Mouse (Mus musculus) liver, postnatal 0 days (tissue): ENCODE measurements around the gene Ranbp10. TPM values are rescaled to one million over a fixed set of nuclear protein-coding genes. Genes with fewer than 3 reads are reported as not detected.

Experiments used
- ATAC-seq: fragments of 200-750 bp; cut with Nextera tagmentation; 2 replicates; pipeline ENCODE4 v1.8.0; 2017; ENCODE audit warnings: mild to moderate bottlenecking, moderate library complexity
- DNase-seq: peaks from one replicate; pipeline ENCODE4 v3.0.0-alpha.2; 2016
- H3K27ac ChIP-seq: fragments of 300-500 bp; sonication (generic); 2 replicates; pipeline ENCODE4 v1.5.1; 2014; ENCODE audit warnings: antibody characterized with exemption, moderate library complexity, mild to moderate bottlenecking, low read depth
- H3K27me3 ChIP-seq: fragments of 300-500 bp; sonication (generic); 2 replicates; pipeline ENCODE4 v1.6.1; 2014; ENCODE audit warnings: low read length, control low read depth, mixed read lengths; ENCODE audit not compliant: insufficient read depth
- H3K36me3 ChIP-seq: fragments of 300-500 bp; sonication (generic); replicated peaks from 2 replicates; pipeline ENCODE4 v1.6.1; 2014; ENCODE audit warnings: mild to moderate bottlenecking, control low read depth, low read length, moderate library complexity, mixed read lengths; ENCODE audit not compliant: insufficient read depth
- H3K4me1 ChIP-seq: fragments of 300-500 bp; sonication (generic); 2 replicates; pipeline ENCODE4 v1.6.1; 2014; ENCODE audit warnings: antibody characterized with exemption, mild to moderate bottlenecking, control low read depth; ENCODE audit not compliant: insufficient read depth
- H3K4me2 ChIP-seq: fragments of 300-500 bp; sonication (generic); 2 replicates; pipeline ENCODE4 v1.6.1; 2014; ENCODE audit warnings: low read depth, mild to moderate bottlenecking, low read length, moderate library complexity, mixed read lengths
- H3K4me3 ChIP-seq: fragments of 300-500 bp; sonication (generic); 2 replicates; pipeline ENCODE4 v1.5.1; 2014; ENCODE audit warnings: low read depth, low read length
- H3K9ac ChIP-seq: fragments of 300-500 bp; sonication (generic); replicated peaks from 2 replicates; pipeline ENCODE4 v1.6.1; 2014; ENCODE audit warnings: mild to moderate bottlenecking, moderate library complexity
- H3K9me3 ChIP-seq: fragments of 300-500 bp; sonication (generic); 2 replicates; pipeline ENCODE4 v1.6.1; 2016; ENCODE audit warnings: mild to moderate bottlenecking, control low read depth, low read length, mixed read lengths
- CTCF ChIP-seq: sonication (generic); IDR thresholded peaks from 2 replicates; pipeline ENCODE4 v1.5.1; 2016; ENCODE audit warnings: antibody characterized with exemption, low read depth
- EP300 ChIP-seq: IDR thresholded peaks from 2 replicates; pipeline ENCODE4 v1.6.1; 2016; ENCODE audit warnings: antibody characterized with exemption, low read depth, mild to moderate bottlenecking
- WGBS: fragments of 180-500 bp; shearing (Covaris S2); extraction: QIAGEN DNeasy Blood & Tissue Kit; methylation state at CpG from one replicate; pipeline ENCODE4 v1.1.7; 2014; ENCODE audit not compliant: insufficient replicate concordance; 5-methylcytosine and 5-hydroxymethylcytosine counted together
- polyA plus RNA-seq: library from polyadenylated mRNA; unstranded; fragments of >200 nt; fragmentation: Nextera tagmentation; extraction: Ambion mirVana; gene quantifications from 2 replicates; pipeline ENCODE4 v1.2.1, GENCODE M21; 2015

Gene Ranbp10
- polyA plus RNA-seq, 1 experiment from 2014 or later = 20.9 TPM

DNA sequence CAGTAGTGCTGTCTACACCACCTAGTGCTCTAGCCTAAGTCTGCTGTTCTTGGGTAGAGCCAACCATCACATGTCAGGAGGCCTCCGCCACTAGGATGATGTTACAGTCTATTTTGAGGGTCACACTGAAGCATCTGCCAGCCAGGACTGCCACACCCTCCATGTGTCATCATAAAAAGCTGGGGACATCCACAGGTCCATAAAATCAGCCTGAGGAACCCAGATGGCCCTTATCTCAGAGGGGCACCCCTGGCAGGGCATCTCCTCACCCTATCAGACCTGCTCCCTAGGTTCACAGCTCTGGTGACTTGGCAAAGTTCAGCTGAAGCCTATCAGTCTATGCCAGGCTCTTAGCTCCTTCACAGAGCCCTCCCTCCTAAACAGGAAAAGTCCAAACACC is 6.2 kb downstream of the Ranbp10 start:
- peak; percentile 98 for ATAC-seq
- H3K4me2 ChIP-seq = peak overlapping the region; percentile 80
- no peaks in the 10 kb centered on the region for H3K27me3 ChIP-seq
- peak overlapping the region; percentile 60 for H3K9ac ChIP-seq
- peak; percentile 83 for DNase-seq
- H3K27ac ChIP-seq = peak overlapping the region; percentile 97
- peak; percentile 6; the same call in 1 of the 2 replicates for TF ChIP-seq CTCF
- TF ChIP-seq EP300 = peak; percentile 100
- 43% methylated on average over 1 of the region's 1 CpGs for WGBS
- H3K9me3 ChIP-seq = no peaks in the 10 kb centered on the region
- H3K36me3 ChIP-seq = peaks cover 65% of the 10 kb centered on the region
- 0 out of 2 replicates have a peak overlapping the region, but pooled peaks have one; percentile 18 for H3K4me3 ChIP-seq
- H3K4me1 ChIP-seq = peaks cover 40% of the 10 kb centered on the region

GRCm38 (mm10) chr8:105819659-105820058 is 7.5 kb downstream of the Ranbp10 start:
- no peak for TF ChIP-seq CTCF
- 0 out of 2 replicates have a peak, but pooled peaks have one; percentile 30 for TF ChIP-seq EP300
- H3K4me2 ChIP-seq = peak overlapping the region; percentile 42
- H3K36me3 ChIP-seq = peaks cover 62% of the 10 kb centered on the region
- peak overlapping the region; percentile 97 for H3K27ac ChIP-seq
- no peaks in the 10 kb centered on the region for H3K9me3 ChIP-seq
- ATAC-seq (no peak), DNase-seq (no peak)
- H3K9ac ChIP-seq = peak overlapping the region; percentile 60
- whole genome bisulfite sequencing = 75% methylated on average over 3 of the region's 3 CpGs
- no peaks in the 10 kb centered on the region for H3K27me3 ChIP-seq
- H3K4me3 ChIP-seq = peak overlapping the region; percentile 18; the same call in 1 of the 2 replicates
- H3K4me1 ChIP-seq = peaks cover 39% of the 10 kb centered on the region

DNA sequence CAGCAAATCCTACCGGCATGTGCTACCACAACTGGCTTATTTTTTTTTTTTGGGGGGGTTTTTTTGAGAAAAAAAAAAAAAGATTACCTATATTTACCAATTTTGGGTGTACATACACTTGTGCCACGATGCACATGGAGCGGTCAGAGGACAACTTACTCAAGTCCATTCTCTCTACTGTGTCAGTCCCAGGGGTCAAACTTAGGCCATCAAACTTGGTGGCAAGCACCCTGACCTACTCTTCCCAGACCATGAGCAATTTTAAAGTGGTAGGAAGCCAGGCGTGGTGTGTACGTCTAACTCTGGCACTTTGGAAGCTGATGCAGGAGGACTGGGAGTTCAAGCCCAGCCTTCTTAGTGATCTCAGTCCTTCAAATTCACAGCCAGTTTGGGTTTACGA is 13.9 kb downstream of the Ranbp10 start:
- Histone ChIP-seq H3K4me3 (no peak overlapping the region), H3K27ac (peak overlapping the region; percentile 51; the same call in 1 of the 2 replicates), H3K4me1 (peaks cover 62% of the 10 kb centered on the region), H3K9me3 (no peaks in the 10 kb centered on the region), H3K27me3 (no peaks in the 10 kb centered on the region), H3K4me2 (peak overlapping the region; percentile 48), H3K9ac (no peak overlapping the region), H3K36me3 (peaks cover 56% of the 10 kb centered on the region)
- ATAC-seq (peak; percentile 26; the same call in 1 of the 2 replicates), DNase-seq (no peak)
- WGBS = 89% methylated on average over 6 of the region's 6 CpGs
- TF ChIP-seq EP300 = no peak
- no peak for TF ChIP-seq CTCF

DNA sequence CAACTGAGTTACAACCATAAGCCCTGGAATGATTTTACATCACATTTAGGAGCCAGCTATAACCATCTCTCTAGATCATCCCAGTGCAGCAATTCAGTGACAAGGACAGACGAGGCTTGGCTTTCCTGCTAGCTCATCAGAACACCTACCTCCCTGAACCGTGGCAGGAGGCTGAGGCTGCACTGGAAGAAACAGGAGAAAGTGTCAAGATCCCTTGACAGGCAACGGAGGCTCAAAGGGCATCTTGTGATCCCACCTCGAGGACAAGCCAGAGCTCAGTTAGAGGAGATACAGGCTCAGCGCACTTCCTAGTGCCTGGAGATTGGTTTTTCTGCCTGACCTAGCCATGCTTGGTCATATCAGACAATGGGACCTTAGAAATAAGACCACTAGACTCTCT is 14.6 kb downstream of the Ranbp10 start:
- Histone ChIP-seq H3K4me3 (no peak overlapping the region), H3K9me3 (no peaks in the 10 kb centered on the region), H3K4me1 (peaks cover 66% of the 10 kb centered on the region), H3K4me2 (peak overlapping the region; percentile 48), H3K27me3 (no peaks in the 10 kb centered on the region), H3K9ac (no peak overlapping the region), H3K36me3 (peaks cover 55% of the 10 kb centered on the region), H3K27ac (peak overlapping the region; percentile 51; the same call in 1 of the 2 replicates)
- TF ChIP-seq EP300 (no peak), CTCF (no peak)
- no peak for DNase-seq
- WGBS = 82% methylated on average over 5 of the region's 5 CpGs
- no peak for ATAC-seq

GRCm38 (mm10) chr8:105811543-105811942 is 15.6 kb downstream of the Ranbp10 start:
- Histone ChIP-seq H3K27ac (0 out of 2 replicates have a peak overlapping the region, but pooled peaks have one; percentile 71), H3K4me2 (peak overlapping the region; percentile 48), H3K9ac (no peak overlapping the region), H3K4me3 (no peak overlapping the region), H3K27me3 (no peaks in the 10 kb centered on the region), H3K9me3 (no peaks in the 10 kb centered on the region), H3K36me3 (peaks cover 60% of the 10 kb centered on the region), H3K4me1 (peaks cover 69% of the 10 kb centered on the region)
- TF ChIP-seq EP300 (no peak), CTCF (no peak)
- ATAC-seq (no peak), DNase-seq (no peak)
- 58% methylated on average over 3 of the region's 3 CpGs for WGBS

DNA sequence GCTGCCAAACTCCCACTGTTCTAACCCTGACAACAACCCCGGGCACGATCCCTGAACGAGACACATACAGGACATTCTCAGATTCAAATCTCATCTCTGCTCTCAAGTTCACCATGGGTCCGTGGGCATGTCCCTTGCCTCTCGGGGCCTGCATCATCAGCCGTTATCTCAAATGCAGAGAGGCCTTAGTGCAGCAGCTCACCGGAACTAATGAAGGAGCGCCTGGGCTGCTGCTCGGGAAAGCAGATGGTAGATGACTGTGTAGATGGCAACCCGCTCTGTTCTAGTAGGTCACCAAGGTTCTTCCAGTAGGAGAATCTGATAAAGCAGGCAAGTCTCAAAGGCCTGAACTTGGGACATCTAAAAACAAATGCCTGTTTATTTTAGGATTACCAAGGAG is 16.1 kb downstream of the Ranbp10 start:
- Histone ChIP-seq H3K9me3 (no peaks in the 10 kb centered on the region), H3K4me2 (peak overlapping the region; percentile 48), H3K4me3 (no peak overlapping the region), H3K4me1 (peaks cover 70% of the 10 kb centered on the region), H3K36me3 (peaks cover 59% of the 10 kb centered on the region), H3K27ac (peak overlapping the region; percentile 71), H3K27me3 (no peaks in the 10 kb centered on the region), H3K9ac (no peak overlapping the region)
- WGBS = 63% methylated on average over 10 of the region's 10 CpGs
- TF ChIP-seq CTCF (no peak), EP300 (no peak)
- ATAC-seq (peak; percentile 43), DNase-seq (no peak)

- ATAC-seq (no peak), DNase-seq (no peak)
- Histone ChIP-seq H3K27me3 (no peaks in the 10 kb centered on the region), H3K36me3 (peaks cover 58% of the 10 kb centered on the region), H3K4me2 (peak overlapping the region; percentile 48), H3K9me3 (no peaks in the 10 kb centered on the region), H3K27ac (peak overlapping the region; percentile 71), H3K4me3 (no peak overlapping the region), H3K4me1 (peaks cover 69% of the 10 kb centered on the region), H3K9ac (peak overlapping the region; percentile 44; the same call in 1 of the 2 replicates)
- WGBS = 55% methylated on average over 6 of the region's 6 CpGs
- TF ChIP-seq CTCF = no peak
- no peak for TF ChIP-seq EP300
Observed at GRCm38 (mm10) chr8:105810245-105810786, 16.8 kb downstream of the Ranbp10 start.
